Mouse (Mus musculus) spleen, adult 2 months (tissue): Measurements from ENCODE around the gene Scgb1a1.

Experiments
- CTCF ChIP-seq: fragments of 200-500 bp; IDR thresholded peaks from 2 replicates; pipeline ENCODE4 v1.5.1; 2011; ENCODE audit warnings: mild to moderate bottlenecking, inconsistent platforms; ENCODE audit not compliant: insufficient read depth, insufficient read length, insufficient replicate concordance; ENCODE audit errors: extremely low read depth
- POLR2A ChIP-seq: fragments of 200-500 bp; IDR thresholded peaks from 2 replicates; pipeline ENCODE4 v1.6.1; 2011; ENCODE audit warnings: low read depth, low read length, inconsistent platforms

GRCm38 (mm10) chr19:9117275-9117674, 29.5 kb upstream of the Scgb1a1 start:
- TF ChIP-seq CTCF = no peak
- TF ChIP-seq POLR2A = no peak
